Mouse (Mus musculus): ENCODE data around the gene Cul4b. TPM values are rescaled to one million over a fixed set of nuclear protein-coding genes. Genes with fewer than 3 reads are reported as not detected.
A peak's percentile ranks its signal among the peaks of the same experiment; 100 is the strongest.
"Not testable (repeated sequence)": the region's sequence is repeated elsewhere in the genome, so short reads cannot be mapped to it uniquely, and the experiment has no call there.

Cul4b gene
- total and polyA plus RNA-seq, 2 experiments, result 3.0 to 17.0 TPM

DNA sequence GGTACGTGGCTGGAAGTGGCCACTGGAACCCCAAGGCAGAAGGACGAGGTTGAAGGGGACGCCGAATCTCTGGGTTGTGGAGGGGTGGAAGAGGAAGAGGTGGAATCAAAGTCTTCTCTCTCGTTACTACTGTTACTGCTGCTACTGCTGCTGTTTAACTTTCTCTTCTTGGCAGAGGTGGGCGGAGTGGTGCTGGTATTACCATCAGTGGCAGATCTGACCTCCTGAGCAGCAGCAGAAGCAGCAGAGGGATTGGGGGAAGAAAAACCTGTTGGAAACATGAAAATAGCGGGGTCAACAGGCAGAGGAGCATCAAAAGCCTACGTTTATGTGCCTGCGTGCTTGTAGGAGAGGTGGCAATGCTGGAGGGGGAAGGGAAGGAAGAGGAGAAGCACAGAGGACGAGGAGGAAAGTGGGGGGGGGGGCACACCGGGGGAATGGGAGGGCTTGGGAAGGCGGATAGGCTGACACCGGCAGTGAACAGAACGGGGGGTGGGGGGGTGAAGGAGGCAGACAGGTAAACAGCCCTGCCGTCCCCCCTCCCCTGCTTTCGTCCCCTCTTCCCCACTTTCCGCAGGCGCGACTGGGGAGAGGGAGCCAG lies 12.0 kb downstream of the Cul4b start:
- no peak for TF ChIP-seq POLR2A (IDR thresholded peaks at IDR 0.05; ENCODE audit: extremely low read depth, insufficient read depth, low read length)
- Histone ChIP-seq H3K9ac (ENCODE audit: low read depth, low read length) (peak overlapping the region; percentile 80), H3K4me3 (ENCODE audit: insufficient read depth, low read depth, low read length) (peak overlapping the region; percentile 100), H3K36me3 (ENCODE audit: control insufficient read depth, insufficient read depth, low read length) (no peaks in the 10 kb centered on the region; the same call in 1 of the 2 replicates), H3K79me2 (ENCODE audit: control insufficient read depth, insufficient read depth, low read length) (no peaks in the 10 kb centered on the region; the same call in 1 of the 2 replicates), H3K27ac (replicated peaks; ENCODE audit: insufficient read depth, low read depth, low read length) (peak overlapping the region; percentile 78), H3K27me3 (ENCODE audit: control insufficient read depth, insufficient read depth, low read length) (no peaks in the 10 kb centered on the region), H3K4me1 (ENCODE audit: control insufficient read depth, insufficient read depth, low read length) (no peaks in the 10 kb centered on the region; the same call in 1 of the 2 replicates)
- peak; percentile 29 for DNase-seq (ENCODE audit: extremely low read depth, low read depth, low spot score)
- WGBS, result 0% methylated on average over 9 of the region's 19 CpGs

DNA sequence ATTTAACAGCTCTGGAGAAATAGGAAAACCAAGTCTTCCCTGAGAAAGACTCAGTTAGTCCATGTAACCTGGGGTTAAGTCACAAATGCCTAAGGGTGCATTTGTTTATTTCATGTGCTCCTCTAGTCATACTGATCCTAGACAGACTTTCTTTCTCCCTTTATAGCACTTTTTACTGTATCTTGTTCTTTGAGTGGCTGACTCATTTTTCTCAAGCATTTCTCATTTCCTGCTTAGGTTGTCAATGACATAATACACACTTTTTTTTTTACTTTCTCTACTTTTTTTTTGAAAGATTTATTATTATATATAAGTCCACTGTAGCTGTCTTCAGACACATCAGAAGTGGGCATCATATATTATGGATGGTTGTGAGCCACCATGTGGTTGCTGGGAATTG lies 22.7 kb downstream of the Cul4b start:
- H3K9ac ChIP-seq (ENCODE audit: low read depth, low read length), result no peak overlapping the region
- no peaks in the 10 kb centered on the region for H3K4me1 ChIP-seq (ENCODE audit: control insufficient read depth, insufficient read depth, low read length)
- no peaks in the 10 kb centered on the region for H3K27me3 ChIP-seq (ENCODE audit: control insufficient read depth, insufficient read depth, low read length)
- no peak for DNase-seq (ENCODE audit: extremely low read depth, low read depth, low spot score)
- no peak overlapping the region for H3K27ac ChIP-seq (replicated peaks; ENCODE audit: insufficient read depth, low read depth, low read length)
- H3K36me3 ChIP-seq (ENCODE audit: control insufficient read depth, insufficient read depth, low read length), result peaks cover 8% of the 10 kb centered on the region; the same call in 1 of the 2 replicates
- H3K4me3 ChIP-seq (ENCODE audit: insufficient read depth, low read depth, low read length), result no peak overlapping the region
- TF ChIP-seq CTCF (IDR thresholded peaks at IDR 0.05; ENCODE audit: low read depth, low read length) (no peak), POLR2A (IDR thresholded peaks at IDR 0.05; ENCODE audit: extremely low read depth, insufficient read depth, low read length) (no peak)
- H3K79me2 ChIP-seq (ENCODE audit: control insufficient read depth, insufficient read depth, low read length), result no peaks in the 10 kb centered on the region

DNA sequence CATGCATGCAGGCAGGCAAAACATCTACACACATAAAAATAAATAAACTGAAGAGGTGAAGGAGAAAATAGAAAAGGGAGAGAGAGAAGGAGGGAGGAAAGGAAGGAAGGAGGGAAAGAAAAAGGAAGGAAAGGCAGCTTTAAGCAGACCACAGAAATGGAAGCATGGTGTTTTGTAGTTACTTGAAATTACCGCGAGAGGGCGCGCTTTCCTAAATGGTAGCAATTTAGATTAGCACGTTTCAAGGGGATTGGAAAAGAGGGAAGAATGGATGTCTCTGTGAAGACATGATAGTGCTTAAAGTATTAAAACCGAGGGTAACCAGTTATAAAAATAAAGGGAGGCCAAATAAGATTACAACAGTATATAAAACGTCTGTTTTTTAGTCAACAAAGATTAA lies 61.4 kb downstream of the Cul4b start:
- Histone ChIP-seq H3K36me3 (ENCODE audit: control insufficient read depth, insufficient read depth, low read length) (no peaks in the 10 kb centered on the region), H3K9ac (ENCODE audit: low read depth, low read length) (no peak overlapping the region), H3K4me1 (ENCODE audit: control insufficient read depth, insufficient read depth, low read length) (no peaks in the 10 kb centered on the region), H3K27ac (replicated peaks; ENCODE audit: insufficient read depth, low read depth, low read length) (no peak overlapping the region), H3K4me3 (ENCODE audit: insufficient read depth, low read depth, low read length) (no peak overlapping the region), H3K27me3 (ENCODE audit: control insufficient read depth, insufficient read depth, low read length) (no peaks in the 10 kb centered on the region), H3K79me2 (ENCODE audit: control insufficient read depth, insufficient read depth, low read length) (no peaks in the 10 kb centered on the region)
- TF ChIP-seq CTCF (IDR thresholded peaks at IDR 0.05; ENCODE audit: low read depth, low read length), result 0 out of 2 replicates have a peak, but pooled peaks have one; percentile 28
- no peak for TF ChIP-seq POLR2A (IDR thresholded peaks at IDR 0.05; ENCODE audit: extremely low read depth, insufficient read depth, low read length)
- 0% methylated on average over 7 of the region's 7 CpGs for WGBS
- DNase-seq (ENCODE audit: extremely low read depth, low read depth, low spot score), result peak; percentile 17

GRCm38 (mm10) chrX:38504846-38505245 lies 71.2 kb downstream of the Cul4b start:
- H3K36me3 ChIP-seq (ENCODE audit: control insufficient read depth, insufficient read depth, low read length), result no peaks in the 10 kb centered on the region
- H3K27me3 ChIP-seq (ENCODE audit: control insufficient read depth, insufficient read depth, low read length), result no peaks in the 10 kb centered on the region
- TF ChIP-seq CTCF (IDR thresholded peaks at IDR 0.05; ENCODE audit: low read depth, low read length), result no peak
- TF ChIP-seq POLR2A (IDR thresholded peaks at IDR 0.05; ENCODE audit: extremely low read depth, insufficient read depth, low read length), result no peak
- DNase-seq (ENCODE audit: extremely low read depth, low read depth, low spot score), result no peak
- WGBS, result 94% methylated on average over 14 of the region's 14 CpGs
- no peaks in the 10 kb centered on the region for H3K4me1 ChIP-seq (ENCODE audit: control insufficient read depth, insufficient read depth, low read length)
- no peak overlapping the region for H3K4me3 ChIP-seq (ENCODE audit: insufficient read depth, low read depth, low read length)
- no peaks in the 10 kb centered on the region for H3K79me2 ChIP-seq (ENCODE audit: control insufficient read depth, insufficient read depth, low read length)
- H3K27ac ChIP-seq (replicated peaks; ENCODE audit: insufficient read depth, low read depth, low read length), result no peak overlapping the region
- H3K9ac ChIP-seq (ENCODE audit: low read depth, low read length), result no peak overlapping the region

DNA sequence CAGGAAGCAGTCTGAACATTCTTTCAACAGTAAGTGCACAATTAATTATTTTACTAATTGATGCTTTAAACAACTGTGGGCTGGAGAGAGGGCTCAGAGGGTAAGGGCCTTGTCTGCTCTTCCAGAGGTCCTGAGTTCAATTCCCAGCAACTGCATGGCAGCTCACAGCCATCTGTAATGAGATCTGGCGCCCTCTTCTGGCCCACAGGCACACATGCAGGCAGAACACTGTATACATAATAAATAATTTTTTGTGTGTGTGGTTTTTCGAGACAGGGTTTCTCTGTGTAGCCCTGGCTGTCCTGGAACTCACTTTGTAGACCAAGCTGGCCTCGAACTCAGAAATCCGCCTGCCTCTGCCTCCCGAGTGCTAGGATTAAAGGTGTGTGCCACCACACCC lies 73.8 kb downstream of the Cul4b start:
- TF ChIP-seq CTCF (IDR thresholded peaks at IDR 0.05; ENCODE audit: low read depth, low read length), result peak; percentile 48
- not testable (repeated sequence) for H3K9ac ChIP-seq (ENCODE audit: low read depth, low read length); H3K79me2 ChIP-seq (ENCODE audit: control insufficient read depth, insufficient read depth, low read length); H3K36me3 ChIP-seq (ENCODE audit: control insufficient read depth, insufficient read depth, low read length); H3K27ac ChIP-seq (replicated peaks; ENCODE audit: insufficient read depth, low read depth, low read length); DNase-seq (ENCODE audit: extremely low read depth, low read depth, low spot score); H3K4me3 ChIP-seq (ENCODE audit: insufficient read depth, low read depth, low read length); H3K4me1 ChIP-seq (ENCODE audit: control insufficient read depth, insufficient read depth, low read length); H3K27me3 ChIP-seq (ENCODE audit: control insufficient read depth, insufficient read depth, low read length)
- 78% methylated on average over 5 of the region's 5 CpGs for WGBS

GRCm38 (mm10) chrX:38485464-38485863 lies 90.5 kb downstream of the Cul4b start:
- not testable (repeated sequence) for H3K27ac ChIP-seq (replicated peaks; ENCODE audit: insufficient read depth, low read depth, low read length); H3K79me2 ChIP-seq (ENCODE audit: control insufficient read depth, insufficient read depth, low read length); H3K4me1 ChIP-seq (ENCODE audit: control insufficient read depth, insufficient read depth, low read length); H3K27me3 ChIP-seq (ENCODE audit: control insufficient read depth, insufficient read depth, low read length); H3K36me3 ChIP-seq (ENCODE audit: control insufficient read depth, insufficient read depth, low read length); H3K4me3 ChIP-seq (ENCODE audit: insufficient read depth, low read depth, low read length)
- H3K9ac ChIP-seq (ENCODE audit: low read depth, low read length), result peak overlapping the region; percentile 21; the same call in 1 of the 2 replicates
- DNase-seq (ENCODE audit: extremely low read depth, low read depth, low spot score), result peak; percentile 42
- 8% methylated on average over 20 of the region's 20 CpGs for WGBS

Other genes with a start within 250 kb of the Cul4b start
- 414 and 458 TPM in 2 replicates for gene Lamp2, start 119.7 kb downstream of the Cul4b start, total RNA-seq (2014; rRNA removed)
- gene Lamp2, start 119.7 kb downstream of the Cul4b start, polyA plus RNA-seq (2012; rRNA removed), result 203 and 230 TPM in 2 replicates
- 31.5 and 37.3 TPM in 2 replicates for gene Mcts1, start 24.4 kb upstream of the Cul4b start, total RNA-seq (2014; rRNA removed)
- gene Mcts1, start 24.4 kb upstream of the Cul4b start, polyA plus RNA-seq (2012; rRNA removed), result 8.2 and 10.5 TPM in 2 replicates
- gene C1galt1c1, start 58.9 kb upstream of the Cul4b start, total RNA-seq (2014; rRNA removed), result 33.7 and 35.4 TPM in 2 replicates
- 4.3 and 5.1 TPM in 2 replicates for gene C1galt1c1, start 58.9 kb upstream of the Cul4b start, polyA plus RNA-seq (2012; rRNA removed)
- gene 6030498E09Rik, start 196.5 kb upstream of the Cul4b start, total RNA-seq (2014; rRNA removed), result not detected in 2 replicates
- not detected in 2 replicates for gene 6030498E09Rik, start 196.5 kb upstream of the Cul4b start, polyA plus RNA-seq (2012; rRNA removed)

Data from liver, adult 2 months (tissue).